Mouse (Mus musculus) MEL-GATA-1-ER (cell line): Measurements from ENCODE around the gene Sec62.
A peak's percentile ranks its signal among the peaks of the same experiment; 100 is the strongest.

ENCODE experiments used
- DNase-seq: peaks from one replicate; pipeline ENCODE4 v3.0.0-alpha.2; 2012; ENCODE audit warnings: low read depth; ENCODE audit errors: extremely low read depth

The Sec62 gene

DNA sequence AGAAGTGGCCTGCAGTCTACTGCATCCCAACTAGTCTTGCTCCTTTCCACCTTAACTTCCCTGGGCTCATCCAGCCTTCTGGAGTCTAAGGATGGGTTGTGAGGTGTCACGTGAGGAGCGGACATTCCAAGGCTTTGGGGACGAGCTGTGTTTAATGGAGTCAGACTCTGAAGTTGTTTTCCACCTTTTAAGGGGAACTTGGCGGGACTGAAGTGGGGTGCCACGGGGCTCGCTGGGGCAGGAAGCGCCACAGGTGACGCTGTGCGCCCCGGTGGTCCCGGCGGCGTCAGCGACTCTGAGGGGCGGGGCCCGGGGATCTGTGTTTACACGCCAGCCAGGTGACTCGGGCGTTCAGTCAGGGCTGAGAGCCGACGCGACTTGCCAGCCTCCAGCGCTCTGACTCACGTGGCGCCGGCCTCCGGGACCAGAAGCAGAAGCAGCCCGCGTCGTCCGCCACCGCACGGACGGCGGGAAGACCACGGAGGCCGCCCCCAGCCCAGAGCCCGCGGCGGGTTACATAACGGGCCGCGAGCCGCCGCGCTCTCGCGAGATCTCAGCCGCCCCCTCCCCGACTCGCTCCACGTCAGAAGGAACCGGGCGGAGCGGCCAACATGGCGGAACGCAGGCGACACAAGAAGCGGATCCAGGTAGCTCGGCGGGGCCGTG, at the start of gene Sec62:
Gene Sec62 (plus strand): TSS at position 139 of the 666 bp plus-strand sequence.
- peak; percentile 58 for DNase-seq

DNA sequence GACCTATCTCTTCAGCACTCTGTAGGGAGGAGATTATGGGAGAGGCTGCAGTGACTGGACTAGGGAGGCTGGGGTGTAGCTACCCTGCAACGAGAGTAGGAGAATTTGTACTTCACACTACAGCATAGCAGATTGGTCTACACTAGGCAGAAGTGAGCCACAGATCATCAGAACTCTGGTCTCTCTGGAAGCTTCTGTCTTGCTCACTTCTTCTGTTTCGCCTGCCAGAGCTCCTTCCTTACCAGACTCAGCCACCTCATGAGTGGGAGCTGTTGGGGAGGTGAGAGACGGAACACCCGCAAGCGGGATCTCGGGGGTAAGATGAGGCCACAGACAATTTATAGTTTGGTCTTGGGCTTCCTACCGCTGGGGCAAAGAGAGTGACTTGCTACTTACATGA, 49.8 kb upstream of the Sec62 start:
- no peak for DNase-seq

DNA sequence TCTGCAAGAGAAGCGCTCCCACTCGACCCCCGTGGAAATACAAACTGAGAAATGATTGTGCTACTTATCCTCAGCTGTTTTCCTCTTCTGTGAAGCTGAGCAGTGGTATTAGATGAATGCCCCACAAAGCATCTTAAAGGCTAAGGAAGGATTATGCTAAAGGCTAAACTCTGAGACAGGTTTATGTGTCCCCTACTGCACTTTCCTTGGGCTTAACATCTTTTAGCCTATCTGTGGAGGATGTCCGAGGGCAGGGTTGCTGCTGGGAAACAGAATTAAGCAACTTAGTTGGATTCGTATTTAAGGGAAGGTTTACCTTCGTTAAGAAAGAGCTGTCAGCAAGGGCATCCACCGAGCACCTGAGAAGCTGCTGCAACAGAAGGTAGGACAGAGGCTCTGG, 46.7 kb upstream of the Sec62 start, which contains the start of gene Samd7:
Gene Samd7 (plus strand): TSS at position 288 of the 400 bp plus-strand sequence.
- DNase-seq, result no peak

DNA sequence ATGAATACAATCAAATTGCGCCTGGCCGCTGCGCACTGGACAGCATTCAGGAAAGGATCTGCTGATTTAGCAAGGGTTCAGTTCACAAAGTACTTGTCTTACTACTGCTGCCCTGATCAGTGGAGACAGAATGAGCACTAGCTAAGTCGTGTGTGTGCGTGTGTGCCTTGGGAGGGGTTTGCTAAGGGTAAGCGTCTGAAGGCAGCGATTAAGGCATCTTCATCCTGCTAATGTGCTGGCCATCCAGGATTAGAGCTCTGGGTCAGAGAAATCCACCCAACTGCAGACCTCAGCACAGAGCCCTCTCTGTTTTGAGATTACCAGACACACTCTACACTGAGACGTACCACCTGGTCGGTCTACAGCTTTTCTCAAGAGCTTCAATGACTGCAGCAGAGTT, 44.4 kb upstream of the Sec62 start:
- no peak for DNase-seq

DNA sequence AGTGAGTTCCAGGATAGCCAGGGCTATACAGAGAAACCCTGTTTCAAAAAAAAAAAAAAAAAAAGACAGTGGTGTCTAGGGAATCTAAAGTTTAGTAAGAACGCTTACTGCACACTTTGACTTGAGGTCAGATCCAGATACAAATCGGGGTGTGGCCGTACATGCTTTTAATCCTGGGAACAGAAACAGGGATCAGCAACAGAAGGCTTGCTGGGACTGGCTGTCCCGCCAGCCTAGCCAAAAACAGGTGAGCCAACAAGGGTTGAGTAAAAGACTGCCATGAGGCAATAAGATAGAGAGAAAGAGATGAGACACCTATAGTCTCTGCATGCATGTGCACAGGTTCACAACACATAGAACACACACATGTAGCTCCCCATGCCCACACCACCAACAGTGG, 38.0 kb upstream of the Sec62 start:
- no peak for DNase-seq

DNA sequence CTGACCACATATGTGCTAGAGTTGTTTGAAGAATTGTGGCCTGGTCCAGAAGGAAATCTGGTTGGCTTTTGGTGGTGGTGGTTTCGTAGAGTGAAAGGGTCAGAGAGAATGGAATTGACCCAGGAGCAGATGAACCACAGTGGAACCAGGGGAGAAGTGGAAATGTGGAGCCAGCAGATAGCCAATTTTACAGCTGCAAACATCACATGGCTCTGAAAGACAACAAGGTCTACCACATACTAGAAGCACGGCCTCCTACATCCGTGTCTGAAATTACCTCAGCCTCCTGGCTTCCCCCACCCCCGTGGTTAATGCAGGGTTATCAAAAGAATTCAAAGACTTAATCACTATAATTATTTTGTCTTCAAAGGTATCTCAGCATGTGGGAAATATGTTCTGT, 27.8 kb upstream of the Sec62 start:
- DNase-seq, result no peak

DNA sequence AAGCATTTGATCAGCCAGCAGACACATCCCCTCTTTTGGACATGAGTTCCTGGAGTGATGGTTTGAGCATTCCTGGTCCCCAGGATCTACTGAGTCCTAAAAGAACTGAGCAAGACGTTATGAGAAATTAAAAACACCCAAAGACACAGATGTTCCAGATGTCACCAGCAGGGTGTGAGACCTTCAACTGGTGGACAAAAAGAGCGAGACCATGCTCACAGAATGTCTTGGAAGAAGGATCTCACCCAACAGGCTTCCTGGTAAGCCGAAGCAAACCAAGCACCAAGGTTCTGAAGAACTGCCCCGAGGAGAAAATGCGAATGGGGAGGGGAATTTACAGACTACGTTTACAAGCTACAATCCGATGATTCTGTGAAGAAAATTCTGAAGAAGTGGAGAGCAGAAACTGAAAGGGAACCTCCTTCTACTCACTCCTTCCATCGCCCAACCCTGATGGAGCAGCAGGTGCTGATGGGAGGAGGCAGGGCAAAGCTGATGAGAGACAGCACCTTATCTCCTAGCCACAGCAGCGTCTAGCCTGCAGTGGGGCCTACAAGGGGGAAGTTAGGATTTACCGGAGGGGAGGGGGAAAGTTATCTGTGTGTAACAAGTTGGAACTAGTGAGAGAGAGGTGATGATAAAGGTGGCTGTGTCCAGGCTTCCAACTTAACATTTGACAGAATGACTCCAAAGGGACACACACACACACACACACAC, 27.2 kb upstream of the Sec62 start:
- peak; percentile 99 for DNase-seq

DNA sequence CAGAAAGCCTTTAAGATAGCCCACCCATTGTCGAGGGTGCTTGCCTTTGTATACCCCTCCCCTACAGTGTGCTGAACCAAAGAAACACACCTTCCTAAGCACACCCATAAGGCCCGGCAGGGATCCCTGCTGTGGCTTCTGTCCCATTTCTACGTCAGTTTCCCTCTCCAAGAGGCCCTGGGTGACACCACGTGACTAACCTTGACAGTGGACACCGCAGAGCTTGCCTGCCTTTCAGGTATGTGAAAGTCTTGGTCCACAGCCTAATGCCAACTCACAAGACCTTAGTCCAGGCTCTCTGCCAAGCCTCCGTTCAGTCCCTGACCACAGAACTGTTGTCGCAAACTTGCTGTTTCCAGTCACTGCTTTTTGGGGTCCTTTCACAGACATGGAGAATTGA, 26.5 kb upstream of the Sec62 start:
- DNase-seq, result no peak

DNA sequence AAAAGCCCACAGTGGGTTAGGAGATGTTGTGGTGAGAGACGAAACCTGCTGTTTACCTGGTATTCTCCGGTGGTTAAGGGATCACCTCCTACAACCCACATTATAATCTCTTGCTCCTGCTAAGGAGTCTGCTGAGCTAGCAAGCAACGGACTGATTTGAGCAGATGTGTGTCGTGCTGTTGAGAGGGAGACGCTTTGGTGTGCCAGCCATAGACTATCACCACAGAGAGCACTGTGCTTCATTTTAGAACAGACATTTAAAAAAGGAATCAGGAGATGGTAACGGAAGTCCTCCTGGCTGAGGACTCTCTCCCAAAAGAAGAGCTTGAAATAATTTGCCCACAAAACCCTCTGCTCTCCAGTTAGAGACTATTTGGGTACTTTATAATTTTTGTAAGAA, 25.4 kb upstream of the Sec62 start:
- DNase-seq, result no peak

DNA sequence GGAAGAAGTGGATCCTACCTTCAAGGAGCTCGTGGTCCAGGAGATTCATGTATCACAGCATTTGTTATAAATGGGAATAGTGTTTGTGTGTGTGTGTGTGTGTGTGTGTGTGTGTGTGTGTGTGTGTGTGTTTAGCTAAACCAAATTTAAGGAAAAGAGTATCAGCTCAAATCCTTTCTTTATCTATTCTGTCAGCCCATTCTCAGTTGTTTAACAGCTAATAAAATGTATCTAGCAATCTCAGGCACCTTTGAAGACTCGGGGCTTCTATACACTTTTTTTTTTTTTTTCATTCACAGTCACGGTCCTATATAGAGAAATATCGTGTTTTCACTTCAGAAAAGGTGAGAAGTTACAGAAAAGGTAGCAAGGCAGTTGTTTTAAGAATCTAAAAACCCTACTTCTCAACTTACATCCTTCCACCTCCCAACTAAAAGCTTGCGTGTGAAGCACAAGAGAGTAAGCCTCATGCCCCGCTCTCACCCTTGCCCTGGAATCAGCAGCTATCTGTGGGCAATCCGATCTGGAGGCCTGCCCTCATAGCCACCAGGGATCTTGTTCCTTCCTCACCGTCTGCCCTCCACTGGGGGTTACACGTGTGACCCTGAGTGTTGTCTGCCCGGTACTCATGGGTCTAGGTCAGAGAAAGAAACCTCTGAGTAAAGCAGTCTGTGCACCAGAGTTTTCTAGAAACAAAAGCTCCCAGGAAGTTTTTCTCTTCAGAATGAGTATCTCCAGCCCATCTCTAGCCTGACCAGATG, 22.7 kb upstream of the Sec62 start:
- no peak for DNase-seq

DNA sequence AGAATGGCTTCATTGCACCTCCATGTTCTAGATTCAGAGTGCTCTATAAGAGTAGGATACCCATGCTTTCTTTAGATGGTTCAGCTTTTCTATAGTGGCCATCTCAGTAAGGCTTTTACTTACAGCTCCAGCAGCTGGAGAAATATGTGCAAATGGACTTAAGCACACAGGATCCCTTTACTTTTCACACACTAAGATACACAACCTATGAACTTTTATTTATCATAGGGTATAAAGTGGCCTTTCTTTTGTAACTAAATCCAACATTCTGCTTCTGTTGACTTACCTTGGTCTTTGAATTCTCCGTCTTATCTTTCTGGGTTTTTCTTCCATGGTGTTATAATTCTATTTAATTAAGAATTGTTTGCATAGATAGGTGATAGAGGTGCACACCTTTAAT, 21.1 kb upstream of the Sec62 start:
- no peak for DNase-seq

DNA sequence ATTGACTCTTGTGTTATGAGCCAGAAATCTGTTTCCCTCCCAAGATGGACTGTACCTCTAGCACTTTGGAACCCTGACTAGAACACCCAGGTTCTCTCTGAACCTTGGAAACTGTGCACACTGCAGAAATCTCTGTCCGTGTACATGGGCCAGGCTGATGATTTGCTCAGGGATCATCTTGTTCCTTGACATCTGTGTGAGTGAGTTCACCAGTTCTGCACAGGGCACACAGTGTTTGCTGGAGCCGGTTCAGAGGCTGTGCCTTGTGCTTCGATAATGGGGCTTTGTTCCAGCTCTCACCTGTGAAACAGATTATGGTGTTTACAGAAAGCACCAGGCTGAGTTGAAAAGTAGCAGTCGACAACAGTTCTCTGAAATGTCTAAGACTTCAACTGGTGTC, 20.0 kb upstream of the Sec62 start:
- no peak for DNase-seq

DNA sequence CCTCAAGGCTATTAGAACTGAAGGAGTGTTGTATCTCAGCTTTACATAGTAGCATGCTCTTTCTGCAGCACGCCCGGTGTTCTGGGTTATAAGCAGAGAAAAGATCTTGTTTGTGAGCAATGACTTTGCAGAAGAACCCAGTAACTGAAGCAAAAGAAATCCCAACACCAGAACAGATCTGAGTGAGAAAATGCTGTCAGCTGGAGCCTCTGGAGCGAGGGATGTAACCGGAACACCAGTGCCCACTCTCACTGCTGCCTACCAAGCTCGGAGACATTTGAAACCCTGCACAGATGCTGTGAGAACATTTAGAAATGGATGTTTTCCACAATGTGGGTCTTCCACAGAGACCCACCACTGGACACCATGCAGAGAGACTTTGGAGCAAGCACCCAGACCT, 18.0 kb upstream of the Sec62 start:
- DNase-seq, result no peak

DNA sequence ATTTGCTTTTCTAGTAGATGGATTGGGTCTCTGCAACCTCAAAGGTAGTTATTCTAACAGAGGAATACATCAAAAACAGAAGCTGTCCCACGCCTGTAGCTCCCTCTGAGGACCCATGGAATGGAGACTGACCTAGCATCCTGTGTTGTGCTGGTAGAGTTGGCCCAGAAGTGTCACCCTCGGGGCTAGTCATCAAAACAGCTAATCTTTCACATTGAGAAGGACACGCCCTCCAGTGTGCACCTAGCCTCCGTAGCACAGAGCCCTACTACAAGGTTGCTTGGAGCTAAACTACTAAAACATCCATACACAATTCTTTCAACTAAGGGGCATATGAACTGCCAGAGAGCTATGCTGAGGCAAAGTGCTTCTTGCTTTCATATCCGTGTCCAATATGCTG, 14.7 kb upstream of the Sec62 start:
- no peak for DNase-seq

DNA sequence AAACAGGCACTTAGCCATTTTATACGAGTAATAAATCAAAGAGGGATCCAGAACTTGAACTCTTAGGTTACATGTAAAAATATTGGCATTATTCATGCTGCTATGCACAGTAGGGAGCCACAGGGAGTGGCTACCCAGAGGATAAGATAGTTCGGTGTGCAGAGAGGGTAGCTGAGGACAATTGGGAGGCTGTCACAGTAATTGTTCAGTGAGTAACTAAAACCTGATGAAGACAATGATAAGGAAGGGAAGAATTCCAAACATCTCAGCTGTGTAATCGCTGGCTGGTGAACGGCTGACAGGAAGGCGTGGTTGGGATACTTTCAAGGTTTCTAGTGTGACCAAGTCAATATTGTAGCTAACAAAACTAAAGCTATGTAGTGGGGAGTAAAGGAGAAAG, 4.1 kb upstream of the Sec62 start:
- no peak for DNase-seq

DNA sequence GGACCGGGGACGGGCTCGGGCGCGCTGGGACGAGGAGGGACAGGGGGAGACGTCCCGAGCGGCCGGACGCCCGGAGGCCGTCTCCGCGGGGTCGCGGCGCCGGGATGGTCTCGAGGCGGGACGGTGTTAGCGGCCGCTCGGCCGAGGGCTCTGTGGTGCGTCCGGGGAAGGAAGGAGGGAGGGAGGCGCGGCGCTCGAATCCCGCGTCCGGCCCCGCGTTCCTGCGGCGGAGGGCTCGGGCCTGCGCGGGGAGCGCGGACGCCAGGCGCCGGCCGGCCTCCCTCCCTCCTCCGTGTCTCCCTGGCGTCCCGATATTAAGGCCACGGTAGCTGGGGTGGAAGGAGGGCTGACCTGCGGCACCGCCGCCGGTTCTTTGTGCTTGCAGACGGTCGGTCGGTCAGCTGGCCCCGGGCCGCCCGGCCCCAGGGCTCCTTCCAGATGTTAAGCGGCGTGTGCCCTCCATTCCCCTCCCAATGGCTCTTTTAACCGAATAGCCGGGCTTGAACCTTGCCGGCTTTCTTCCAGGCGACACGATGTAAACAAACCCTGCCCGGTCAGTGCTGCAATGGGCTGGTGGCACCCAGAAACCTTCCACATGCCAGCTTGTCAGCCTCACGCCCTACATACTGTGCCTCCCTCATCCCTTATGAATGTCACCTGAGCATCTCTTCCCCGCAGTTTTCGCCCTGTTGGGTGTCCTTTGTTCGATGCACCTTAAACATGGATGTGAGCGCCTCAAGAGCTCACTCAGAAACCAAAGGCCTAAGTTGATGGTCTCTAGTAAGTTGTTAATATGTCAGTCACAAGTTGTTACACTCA, 937 bp downstream of the Sec62 start:
- peak; percentile 29 for DNase-seq

DNA sequence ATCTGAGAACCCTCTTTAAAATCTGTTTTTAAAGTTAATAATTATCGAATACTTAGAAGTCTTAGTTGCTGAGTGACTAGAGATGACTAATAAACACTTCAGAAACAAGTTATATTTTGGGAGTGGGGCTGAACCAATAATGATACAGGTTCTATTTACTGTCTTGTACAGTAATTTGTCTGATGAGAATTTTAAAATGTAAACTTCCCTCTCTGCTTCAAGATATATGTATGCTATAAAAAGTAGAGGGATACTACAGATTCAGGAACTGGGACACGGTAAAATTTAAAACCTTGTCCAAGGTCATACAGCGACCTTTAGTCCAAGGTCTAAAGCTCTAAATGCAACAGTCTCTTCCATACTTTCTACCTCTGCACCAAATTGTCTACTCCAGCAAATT, 9.5 kb downstream of the Sec62 start:
- no peak for DNase-seq

DNA sequence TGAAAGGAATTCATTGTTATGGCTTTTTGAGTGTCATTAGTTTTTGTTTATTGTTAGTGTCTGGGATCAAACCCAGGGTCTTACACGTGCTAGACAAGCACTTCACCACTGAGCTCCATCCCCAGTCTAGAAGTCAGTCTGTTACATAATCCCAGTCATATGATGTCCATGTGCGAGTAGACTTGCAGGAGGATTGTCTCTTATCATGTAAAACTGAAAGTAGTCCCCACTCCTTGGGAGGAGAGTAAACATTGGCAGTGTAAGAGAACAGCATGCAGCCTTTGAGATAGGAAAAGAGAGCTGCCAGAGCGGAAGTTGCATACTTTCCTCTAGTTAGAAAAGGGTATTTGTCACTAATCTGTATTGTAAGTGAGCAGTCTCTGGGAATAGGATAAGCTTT, 20.2 kb downstream of the Sec62 start:
- DNase-seq, result no peak

DNA sequence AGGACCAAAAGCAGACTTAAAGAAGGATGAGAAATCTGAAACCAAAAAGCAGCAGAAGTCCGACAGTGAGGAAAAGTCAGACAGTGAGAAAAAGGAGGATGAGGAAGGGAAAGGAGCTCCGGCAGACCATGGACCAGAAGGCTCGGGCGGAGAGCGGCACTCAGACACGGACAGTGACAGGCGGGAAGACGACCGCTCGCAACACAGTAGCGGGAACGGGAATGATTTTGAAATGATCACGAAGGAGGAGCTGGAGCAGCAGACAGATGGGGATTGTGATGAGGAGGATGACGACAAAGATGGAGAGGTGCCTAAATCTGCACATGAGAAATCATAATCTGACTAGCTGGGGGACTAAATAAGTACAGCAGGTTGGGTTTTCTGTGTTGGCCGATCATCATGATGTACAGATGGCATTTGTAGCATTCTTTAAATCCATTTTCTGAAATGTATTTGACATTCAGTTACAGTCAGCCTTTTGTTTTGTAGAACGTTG, 26.0 kb downstream of the Sec62 start:
- no peak for DNase-seq

DNA sequence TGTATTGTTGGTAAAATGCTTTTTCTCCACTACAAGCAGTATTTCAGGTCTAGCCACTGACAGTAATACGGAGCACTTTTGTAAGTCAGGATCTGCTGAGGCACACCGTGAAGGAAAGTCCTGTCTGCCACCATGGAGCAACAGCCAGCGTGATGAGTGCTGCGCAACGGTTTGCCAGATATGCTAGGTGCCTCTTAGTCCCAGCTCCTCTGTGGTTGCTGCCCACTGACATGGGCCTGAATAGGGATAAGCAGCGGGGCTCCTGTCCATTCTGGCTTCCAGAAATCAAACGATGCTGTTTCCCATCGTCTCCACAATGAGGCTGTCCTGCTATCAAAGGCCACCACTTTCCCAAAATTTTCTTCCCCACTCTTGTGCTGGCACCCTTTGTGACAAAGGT, 29.5 kb downstream of the Sec62 start:
- no peak for DNase-seq

DNA sequence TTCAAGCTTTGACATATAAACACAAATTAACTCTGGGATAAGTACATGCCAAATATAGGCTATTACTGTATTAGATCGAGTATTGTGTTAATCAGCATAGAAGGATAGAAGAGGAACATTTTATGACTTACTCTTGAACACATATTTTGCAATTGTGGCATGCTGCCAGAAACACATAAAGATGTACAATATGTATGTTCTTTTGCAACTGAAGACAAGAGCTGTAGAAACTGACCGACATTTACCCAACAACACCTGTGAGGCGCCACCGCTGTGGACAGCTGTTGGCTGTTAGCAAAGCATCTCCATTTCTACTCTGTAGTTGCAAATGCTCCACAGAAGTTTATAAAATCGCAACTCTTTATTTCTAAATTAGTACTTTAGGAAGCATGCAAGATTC, 33.4 kb downstream of the Sec62 start:
- DNase-seq, result no peak
